Mouse (Mus musculus): Measurements from ENCODE around the gene Klc4.

- TF ChIP-seq CTCF (IDR thresholded peaks at IDR 0.05; ENCODE audit: control insufficient read depth, insufficient read depth, insufficient replicate concordance, low read depth, low read length): no peak
- TF ChIP-seq POLR2A (IDR thresholded peaks at IDR 0.05; ENCODE audit: control insufficient read depth, low read depth, low read length): peak; percentile 88
Measured at GRCm38 (mm10) chr17:46645561-46646321, at the start of gene Klc4, which contains the start of gene Mrpl2.
